ENCODE assay signal across 17 mouse cellular contexts in the genomic region with DNA sequence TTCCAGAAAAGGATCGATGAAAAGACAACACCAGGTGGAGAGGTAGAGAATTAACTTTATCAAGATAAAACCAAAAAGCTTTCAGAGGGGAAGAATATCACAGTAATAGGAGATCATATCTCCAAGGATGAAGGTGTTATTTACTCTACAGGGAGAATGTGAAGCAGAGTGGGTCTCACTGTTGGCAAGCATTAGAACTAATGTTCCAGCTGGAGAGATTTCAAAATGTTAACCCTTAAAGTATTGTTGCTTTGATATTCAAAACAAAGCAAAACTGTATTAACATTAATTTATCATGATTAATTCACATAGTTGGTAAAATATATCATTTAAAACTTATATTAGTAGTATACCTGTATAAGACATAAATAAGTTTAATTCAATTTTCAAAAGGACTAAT.
"Had no signal": no experiment of that assay in that cellular context is flagged by ENCODE, and none has a peak within 500 bp of the region (broad histone marks: within the 10 kb centered on the region; RNA-seq: fewer than 3 reads in every experiment).

No protein-coding gene starts in this region.

- H3K27me3 ChIP-seq: neural tube, embryonic 12.5 days; neural tube, embryonic 13.5 days; neural tube, embryonic 15.5 days; stomach, embryonic 15.5 days had no signal

- H3K36me3 ChIP-seq: neural tube, embryonic 12.5 days; neural tube, embryonic 13.5 days; neural tube, embryonic 15.5 days; stomach, embryonic 15.5 days had no signal

- H3K4me2 ChIP-seq: neural tube, embryonic 12.5 days; neural tube, embryonic 13.5 days; neural tube, embryonic 15.5 days; stomach, embryonic 15.5 days had no signal

- H3K9me3 ChIP-seq: neural tube, embryonic 12.5 days; neural tube, embryonic 13.5 days; neural tube, embryonic 15.5 days; stomach, embryonic 15.5 days had no signal

- H3K27ac ChIP-seq: neural tube, embryonic 12.5 days; neural tube, embryonic 13.5 days; neural tube, embryonic 15.5 days; stomach, embryonic 15.5 days; stomach, postnatal 0 days had no signal

- H3K4me1 ChIP-seq: neural tube, embryonic 12.5 days; neural tube, embryonic 15.5 days; stomach, embryonic 15.5 days had no signal

- H3K9ac ChIP-seq: neural tube, embryonic 12.5 days; neural tube, embryonic 13.5 days; neural tube, embryonic 15.5 days; stomach, embryonic 15.5 days had no signal

- H3K4me3 ChIP-seq: neural tube, embryonic 12.5 days; neural tube, embryonic 13.5 days; neural tube, embryonic 15.5 days; stomach, embryonic 15.5 days had no signal

- DNase-seq: retina, postnatal 1 day; right cerebral cortex, adult 18-20 months; right cerebral cortex, postnatal 14 days; right cerebral cortex, postnatal 25 days; right cerebral cortex, postnatal 4 days; spleen, adult 18-20 months; thymus, adult 18-20 months; thymus, adult 2 months; thymus, postnatal 14 days; thymus, postnatal 25 days; thymus, postnatal 36 days; thymus, postnatal 4 days had no signal
